Comparison of ENCODE assay signal across 12 mouse cellular contexts in genomic region chr16:91795044-91795443, GRCm38 (mm10).
"Had no signal": no experiment of that assay in that cellular context is flagged by ENCODE, and none has a peak within 500 bp of the region (broad histone marks: within the 10 kb centered on the region; RNA-seq: fewer than 3 reads in every experiment).

No protein-coding gene starts in this region.

- H3K4me2 ChIP-seq: limb, embryonic 12.5 days; midbrain, embryonic 11.5 days; midbrain, embryonic 15.5 days; neural tube, embryonic 12.5 days; stomach, embryonic 15.5 days had no signal

- ATAC-seq: midbrain, embryonic 15.5 days had no signal

- H3K4me1 ChIP-seq: neural tube, embryonic 12.5 days; stomach, embryonic 15.5 days had no signal

- H3K4me3 ChIP-seq: limb, embryonic 12.5 days; midbrain, embryonic 15.5 days; neural tube, embryonic 12.5 days; stomach, embryonic 15.5 days had no signal

- H3K9me3 ChIP-seq: limb, embryonic 12.5 days; midbrain, embryonic 15.5 days; neural tube, embryonic 12.5 days; stomach, embryonic 15.5 days had no signal

- H3K36me3 ChIP-seq: midbrain, embryonic 15.5 days; stomach, embryonic 15.5 days had no signal

- H3K27ac ChIP-seq: limb, embryonic 12.5 days; midbrain, embryonic 15.5 days; neural tube, embryonic 12.5 days; stomach, embryonic 15.5 days had no signal

- H3K27me3 ChIP-seq: limb, embryonic 12.5 days; midbrain, embryonic 15.5 days; neural tube, embryonic 12.5 days; stomach, embryonic 15.5 days had no signal

- DNase-seq: kidney, adult 11 months; kidney, postnatal 25 days; layer of hippocampus, adult 9-11 months; lung, adult 18-20 months; right cerebral cortex, postnatal 14 days; thymus, adult 2 months; thymus, postnatal 25 days had no signal

- H3K9ac ChIP-seq: limb, embryonic 12.5 days; midbrain, embryonic 15.5 days; neural tube, embryonic 12.5 days; stomach, embryonic 15.5 days had no signal
